Comparison of ENCODE assay signal across 8 mouse cellular contexts in the genomic region with DNA sequence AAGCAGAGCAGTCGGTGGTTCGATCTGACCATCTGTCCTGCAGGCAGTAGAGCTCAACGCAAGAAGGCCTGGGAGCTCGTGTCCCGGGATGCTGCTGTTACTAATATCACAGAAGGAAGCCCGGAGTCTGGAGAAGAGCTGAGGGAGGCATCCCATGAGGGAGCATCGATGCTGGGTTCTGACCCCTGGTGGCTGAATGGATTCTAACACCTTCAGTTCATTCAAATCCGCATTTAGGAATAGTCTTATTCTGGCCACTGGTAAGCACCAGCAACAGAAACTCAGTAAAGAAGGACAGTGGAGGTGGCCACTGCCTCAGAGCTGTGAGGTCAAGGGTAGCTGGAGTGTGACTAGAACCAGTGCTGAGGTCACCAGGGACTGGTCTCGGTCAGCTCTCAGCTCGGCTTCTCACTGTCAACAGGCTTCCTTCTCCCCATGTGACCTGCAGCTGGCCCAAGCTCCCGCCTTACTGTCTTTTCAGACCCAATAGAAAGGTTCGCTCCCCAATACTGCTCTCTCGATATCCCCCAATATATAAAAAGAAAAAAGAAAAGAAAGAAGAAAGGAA. TPM values are rescaled to one million over a fixed set of nuclear protein-coding genes. Genes with fewer than 3 reads are reported as not detected.
DNase-seq lines count a peak whose midpoint lies in the region; ATAC-seq and TF ChIP-seq lines count a peak whose summit lies in the region.

No protein-coding gene starts in this region.

- WGBS in heart, embryonic 10.5 days = 23% methylated on average over 13 of the region's 13 CpGs
- WGBS in heart, embryonic 11.5 days (ENCODE audit: insufficient replicate concordance) = 17% methylated on average over 13 of the region's 13 CpGs
- WGBS in small intestine, adult 2 months = 24% methylated on average over 13 of the region's 13 CpGs

- no peak for ATAC-seq in heart, embryonic 11.5 days (replicated peaks; ENCODE audit: insufficient number of reproducible peaks, low FRiP score, low TSS enrichment)

- no peak overlapping the region for H3K9ac ChIP-seq in heart, embryonic 11.5 days (ENCODE audit: low read depth, low read length)

- TF ChIP-seq CTCF in small intestine, adult 2 months (IDR thresholded peaks at IDR 0.05; ENCODE audit: extremely low read depth, insufficient read length, insufficient replicate concordance, low read depth, low read length) = peak; percentile 57; the same call in 1 of the 2 replicates

- no peak overlapping the region for H3K27ac ChIP-seq in heart, embryonic 10.5 days
- no peak overlapping the region for H3K27ac ChIP-seq in heart, embryonic 11.5 days (ENCODE audit: low read depth, low read length)
- no peak overlapping the region for H3K27ac ChIP-seq in small intestine, adult 2 months (ENCODE audit: insufficient read depth, low read depth, low read length)

- H3K36me3 ChIP-seq in heart, embryonic 10.5 days = no peaks in the 10 kb centered on the region
- H3K36me3 ChIP-seq in heart, embryonic 11.5 days (ENCODE audit: control insufficient read depth, insufficient read depth, low read length) = no peaks in the 10 kb centered on the region
- no peaks in the 10 kb centered on the region for H3K36me3 ChIP-seq in small intestine, adult 2 months (ENCODE audit: control insufficient read depth, insufficient read depth, low read length)

- peak overlapping the region; percentile 15; the same call in 1 of the 2 replicates for H3K4me2 ChIP-seq in heart, embryonic 11.5 days

- no peak overlapping the region for H3K4me3 ChIP-seq in heart, embryonic 10.5 days
- no peak overlapping the region for H3K4me3 ChIP-seq in heart, embryonic 11.5 days (ENCODE audit: low read depth, low read length)
- H3K4me3 ChIP-seq in small intestine, adult 2 months (ENCODE audit: low read depth, low read length) = no peak overlapping the region

- no peak for TF ChIP-seq POLR2A in small intestine, adult 2 months (IDR thresholded peaks at IDR 0.05; ENCODE audit: low read depth, low read length)

- H3K9me3 ChIP-seq in heart, embryonic 10.5 days = no peaks in the 10 kb centered on the region
- no peaks in the 10 kb centered on the region for H3K9me3 ChIP-seq in heart, embryonic 11.5 days (replicated peaks; ENCODE audit: control insufficient read depth, low read length)

- DNase-seq in heart, adult 11 months = peak; percentile 94
- DNase-seq in heart, embryonic 10.5 days (ENCODE audit: low spot score) = no peak
- DNase-seq in adrenal gland, adult 18-20 months (ENCODE audit: low spot score in 2 of 2) = peak; percentile 27 to 31
- peak; percentile 72 for DNase-seq in embryo, embryonic 11 days
- DNase-seq in layer of hippocampus, adult 11-12 months (ENCODE audit: low spot score) = peak; percentile 81
- DNase-seq in lung, postnatal 10 days = peak; percentile 73

- H3K4me1 ChIP-seq in heart, embryonic 10.5 days = peaks cover 11% of the 10 kb centered on the region
- no peaks in the 10 kb centered on the region for H3K4me1 ChIP-seq in heart, embryonic 11.5 days (ENCODE audit: control insufficient read depth, insufficient read depth, low read length)
- H3K4me1 ChIP-seq in small intestine, adult 2 months (ENCODE audit: control insufficient read depth, insufficient read depth, insufficient read length, low read length) = no peaks in the 10 kb centered on the region

- peaks cover 3% of the 10 kb centered on the region; the same call in 1 of the 2 replicates for H3K27me3 ChIP-seq in heart, embryonic 10.5 days (ENCODE audit: insufficient read depth, poor library complexity, severe bottlenecking)
- 0 out of 2 replicates have a peak, but pooled peaks cover 3% of the 10 kb centered on the region for H3K27me3 ChIP-seq in heart, embryonic 11.5 days (ENCODE audit: control insufficient read depth, insufficient read depth, low read length)
- no peaks in the 10 kb centered on the region for H3K27me3 ChIP-seq in small intestine, adult 2 months (ENCODE audit: control insufficient read depth, insufficient read depth, low read length)

RNA-seq across cellular contexts. Expression of gene Hrh2, which starts 36.1 kb away (rescaled TPM):
- polyA plus RNA-seq in heart, embryonic 10.5 days (2016; fragmentation: Nextera tagmentation; extraction: Ambion mirVana) = 0.07 and 0.09 TPM in 2 replicates
- under 1 TPM; 0.13 to 0.42 TPM for total RNA-seq in adrenal gland, adult 18-20 months (2021)
- polyA plus RNA-seq in heart, embryonic 11.5 days (2014; fragmentation: Nextera tagmentation; extraction: Ambion mirVana) = 0.04 and 0.10 TPM in 2 replicates
- polyA plus RNA-seq in small intestine, adult 2 months (2012; rRNA removed) = 0.62 and 0.70 TPM in 2 replicates
